Mouse (Mus musculus) intestine, embryonic 15.5 days (tissue): ENCODE measurements around the gene Kars. TPM values are rescaled to one million over a fixed set of nuclear protein-coding genes. Genes with fewer than 3 reads are reported as not detected.
A peak's percentile ranks its signal among the peaks of the same experiment; 100 is the strongest.

ENCODE experiments used
- ATAC-seq: fragments of 200-750 bp; cut with Nextera tagmentation; 2 replicates; pipeline ENCODE4 v1.8.0; 2017; ENCODE audit warnings: moderate TSS enrichment, moderate library complexity
- H3K27ac ChIP-seq: fragments of 300-500 bp; sonication (generic); 2 replicates; pipeline ENCODE4 v1.5.1; 2015; ENCODE audit warnings: mild to moderate bottlenecking, inconsistent platforms
- H3K27me3 ChIP-seq: fragments of 300-500 bp; sonication (generic); replicated peaks from 2 replicates; pipeline ENCODE4 v1.6.1; 2015; ENCODE audit warnings: inconsistent platforms
- H3K36me3 ChIP-seq: fragments of 300-500 bp; sonication (generic); 2 replicates; pipeline ENCODE4 v1.6.1; 2015; ENCODE audit warnings: inconsistent platforms
- H3K4me1 ChIP-seq: fragments of 300-500 bp; sonication (generic); replicated peaks from 2 replicates; pipeline ENCODE4 v1.6.1; 2015; ENCODE audit warnings: inconsistent platforms
- H3K4me2 ChIP-seq: fragments of 300-500 bp; sonication (generic); replicated peaks from 2 replicates; pipeline ENCODE4 v1.6.1; 2015; ENCODE audit warnings: mild to moderate bottlenecking, inconsistent platforms
- H3K4me3 ChIP-seq: fragments of 300-500 bp; sonication (generic); replicated peaks from 2 replicates; pipeline ENCODE4 v1.5.1; 2015; ENCODE audit warnings: inconsistent platforms
- H3K9ac ChIP-seq: fragments of 300-500 bp; sonication (generic); 2 replicates; pipeline ENCODE4 v1.6.1; 2015; ENCODE audit warnings: inconsistent platforms
- H3K9me3 ChIP-seq: fragments of 300-500 bp; sonication (generic); 2 replicates; pipeline ENCODE4 v1.6.1; 2016; ENCODE audit warnings: inconsistent platforms
- WGBS: fragments of 180-500 bp; shearing (Covaris S2); methylation state at CpG from one replicate; pipeline ENCODE4 v1.1.7; 2015; 5-methylcytosine and 5-hydroxymethylcytosine counted together
- polyA plus RNA-seq: library from polyadenylated mRNA; unstranded; fragments of >200 nt; fragmentation: Nextera tagmentation; extraction: Ambion mirVana; gene quantifications from 2 replicates; pipeline ENCODE4 v1.2.1, GENCODE M21; 2015

Kars gene
- polyA plus RNA-seq, result 181 and 195 TPM in 2 replicates

- peak; percentile 96 for ATAC-seq
- Histone ChIP-seq H3K4me2 (peak within 1 kb of the TSS; percentile 93), H3K9ac (peak within 1 kb of the TSS; percentile 90), H3K27ac (peak within 1 kb of the TSS; percentile 79), H3K36me3 (peaks cover 3% of the 10 kb centered on the region; the same call in 1 of the 2 replicates), H3K27me3 (no peaks in the 10 kb centered on the region), H3K9me3 (no peaks in the 10 kb centered on the region), H3K4me3 (peak within 1 kb of the TSS; percentile 96), H3K4me1 (peaks cover 11% of the 10 kb centered on the region)
- under 1% methylated on average over 61 of the region's 61 CpGs for WGBS
These were observed at the start of gene Kars, which contains the start of gene Terf2ip for GRCm38 (mm10) chr8:112010997-112011815. Gene Kars, minus strand, starts transcription at chr8:112011323. Gene Terf2ip, plus strand, starts transcription at chr8:112011398.

- Histone ChIP-seq H3K9ac (no peak overlapping the region), H3K27me3 (no peaks in the 10 kb centered on the region), H3K4me1 (no peaks in the 10 kb centered on the region), H3K4me3 (no peak overlapping the region), H3K4me2 (no peak overlapping the region), H3K9me3 (no peaks in the 10 kb centered on the region), H3K27ac (no peak overlapping the region), H3K36me3 (no peaks in the 10 kb centered on the region)
- no peak for ATAC-seq
These were observed 43.3 kb upstream of the Kars start for GRCm38 (mm10) chr8:112054456-112054855.

- Histone ChIP-seq H3K9me3 (no peaks in the 10 kb centered on the region), H3K36me3 (no peaks in the 10 kb centered on the region), H3K9ac (no peak overlapping the region), H3K4me3 (no peak overlapping the region), H3K4me2 (no peak overlapping the region), H3K4me1 (no peaks in the 10 kb centered on the region), H3K27ac (no peak overlapping the region), H3K27me3 (no peaks in the 10 kb centered on the region)
- WGBS, result 75% methylated on average over 9 of the region's 9 CpGs
- no peak for ATAC-seq
These were observed 40.4 kb upstream of the Kars start for GRCm38 (mm10) chr8:112051537-112051936.

- H3K4me3 ChIP-seq, result no peak overlapping the region
- H3K4me2 ChIP-seq, result no peak overlapping the region
- H3K4me1 ChIP-seq, result no peaks in the 10 kb centered on the region
- no peaks in the 10 kb centered on the region for H3K27me3 ChIP-seq
- WGBS, result 83% methylated on average over 6 of the region's 6 CpGs
- no peaks in the 10 kb centered on the region for H3K9me3 ChIP-seq
- ATAC-seq, result no peak
- H3K36me3 ChIP-seq, result no peaks in the 10 kb centered on the region
- no peak overlapping the region for H3K27ac ChIP-seq
- H3K9ac ChIP-seq, result no peak overlapping the region
These were observed 38.9 kb upstream of the Kars start for GRCm38 (mm10) chr8:112049984-112050383.

GRCm38 (mm10) chr8:112048293-112048692 lies 37.2 kb upstream of the Kars start:
- Histone ChIP-seq H3K4me3 (no peak overlapping the region), H3K4me2 (no peak overlapping the region), H3K9me3 (no peaks in the 10 kb centered on the region), H3K27me3 (no peaks in the 10 kb centered on the region), H3K4me1 (no peaks in the 10 kb centered on the region), H3K9ac (no peak overlapping the region), H3K27ac (no peak overlapping the region), H3K36me3 (no peaks in the 10 kb centered on the region)
- WGBS, result 77% methylated on average over 6 of the region's 6 CpGs
- no peak for ATAC-seq

- no peaks in the 10 kb centered on the region for H3K36me3 ChIP-seq
- no peaks in the 10 kb centered on the region for H3K27me3 ChIP-seq
- peak; percentile 73 for ATAC-seq
- H3K9me3 ChIP-seq, result no peaks in the 10 kb centered on the region
- no peak overlapping the region for H3K4me3 ChIP-seq
- no peaks in the 10 kb centered on the region for H3K4me1 ChIP-seq
- no peak overlapping the region for H3K9ac ChIP-seq
- WGBS, result 4% methylated on average over 7 of the region's 7 CpGs
- no peak overlapping the region for H3K4me2 ChIP-seq
- H3K27ac ChIP-seq, result no peak overlapping the region
These were observed 34.8 kb upstream of the Kars start for GRCm38 (mm10) chr8:112045896-112046295.

- no peak for ATAC-seq
- H3K36me3 ChIP-seq, result no peaks in the 10 kb centered on the region
- 90% methylated on average over 5 of the region's 5 CpGs for WGBS
These were observed 34.1 kb upstream of the Kars start for GRCm38 (mm10) chr8:112045182-112045581.

GRCm38 (mm10) chr8:112037521-112037920 lies 26.4 kb upstream of the Kars start:
- no peak overlapping the region for H3K4me2 ChIP-seq
- no peak overlapping the region for H3K9ac ChIP-seq
- 79% methylated on average over 18 of the region's 18 CpGs for WGBS

More at GRCm38 (mm10) chr8:112045182-112045581, 34.1 kb upstream of the Kars start:
- no peaks in the 10 kb centered on the region for H3K27me3 ChIP-seq
- H3K27ac ChIP-seq, result no peak overlapping the region
- no peak overlapping the region for H3K4me2 ChIP-seq
- no peaks in the 10 kb centered on the region for H3K9me3 ChIP-seq
- no peak overlapping the region for H3K4me3 ChIP-seq
- no peaks in the 10 kb centered on the region for H3K4me1 ChIP-seq
- H3K9ac ChIP-seq, result no peak overlapping the region

GRCm38 (mm10) chr8:112034603-112035002 lies 23.5 kb upstream of the Kars start:
- 10% methylated on average over 8 of the region's 8 CpGs for WGBS
- H3K4me3 ChIP-seq, result no peak overlapping the region

More at GRCm38 (mm10) chr8:112037521-112037920, 26.4 kb upstream of the Kars start:
- Histone ChIP-seq H3K36me3 (no peaks in the 10 kb centered on the region), H3K27me3 (no peaks in the 10 kb centered on the region), H3K9me3 (no peaks in the 10 kb centered on the region), H3K27ac (no peak overlapping the region), H3K4me3 (no peak overlapping the region), H3K4me1 (no peaks in the 10 kb centered on the region)
- no peak for ATAC-seq

GRCm38 (mm10) chr8:112033071-112033470 lies 21.9 kb upstream of the Kars start:
- H3K4me3 ChIP-seq, result no peak overlapping the region

More at GRCm38 (mm10) chr8:112034603-112035002, 23.5 kb upstream of the Kars start:
- H3K9ac ChIP-seq, result no peak overlapping the region
- peak; percentile 65 for ATAC-seq
- no peak overlapping the region for H3K4me2 ChIP-seq
- H3K27ac ChIP-seq, result no peak overlapping the region
- H3K36me3 ChIP-seq, result no peaks in the 10 kb centered on the region
- no peaks in the 10 kb centered on the region for H3K4me1 ChIP-seq
- H3K27me3 ChIP-seq, result no peaks in the 10 kb centered on the region
- no peaks in the 10 kb centered on the region for H3K9me3 ChIP-seq

GRCm38 (mm10) chr8:112030663-112031062 lies 19.5 kb upstream of the Kars start:
- Histone ChIP-seq H3K27ac (no peak overlapping the region), H3K4me1 (no peaks in the 10 kb centered on the region), H3K9ac (no peak overlapping the region), H3K4me3 (no peak overlapping the region), H3K27me3 (no peaks in the 10 kb centered on the region), H3K9me3 (no peaks in the 10 kb centered on the region), H3K36me3 (no peaks in the 10 kb centered on the region), H3K4me2 (no peak overlapping the region)
- ATAC-seq, result no peak
- 48% methylated on average over 6 of the region's 6 CpGs for WGBS

More at GRCm38 (mm10) chr8:112033071-112033470, 21.9 kb upstream of the Kars start:
- Histone ChIP-seq H3K27ac (no peak overlapping the region), H3K36me3 (no peaks in the 10 kb centered on the region), H3K9me3 (no peaks in the 10 kb centered on the region), H3K4me1 (no peaks in the 10 kb centered on the region), H3K9ac (no peak overlapping the region), H3K4me2 (no peak overlapping the region), H3K27me3 (no peaks in the 10 kb centered on the region)
- no peak for ATAC-seq
- 58% methylated on average over 7 of the region's 7 CpGs for WGBS

GRCm38 (mm10) chr8:112029455-112029854 lies 18.3 kb upstream of the Kars start:
- H3K4me1 ChIP-seq, result no peaks in the 10 kb centered on the region
- no peak overlapping the region for H3K4me3 ChIP-seq
- no peak for ATAC-seq
- no peaks in the 10 kb centered on the region for H3K9me3 ChIP-seq
- no peak overlapping the region for H3K9ac ChIP-seq
- H3K27ac ChIP-seq, result no peak overlapping the region
- no peaks in the 10 kb centered on the region for H3K36me3 ChIP-seq
- H3K27me3 ChIP-seq, result no peaks in the 10 kb centered on the region
- no peak overlapping the region for H3K4me2 ChIP-seq
- whole genome bisulfite sequencing, result 79% methylated on average over 7 of the region's 7 CpGs

GRCm38 (mm10) chr8:112014936-112015335 lies 3.8 kb upstream of the Kars start, which contains the start of gene Gm6793:
Gene Gm6793, minus strand, starts transcription at chr8:112015036.
- no peaks in the 10 kb centered on the region for H3K27me3 ChIP-seq
- H3K4me3 ChIP-seq, result no peak within 1 kb of the TSS
- H3K9ac ChIP-seq, result no peak within 1 kb of the TSS
- no peak for ATAC-seq
- peaks cover 15% of the 10 kb centered on the region for H3K36me3 ChIP-seq
- no peak within 1 kb of the TSS for H3K27ac ChIP-seq
- peaks cover 11% of the 10 kb centered on the region for H3K4me1 ChIP-seq
- H3K4me2 ChIP-seq, result no peak within 1 kb of the TSS
- H3K9me3 ChIP-seq, result no peaks in the 10 kb centered on the region
- 93% methylated on average over 11 of the region's 11 CpGs for WGBS
